Mouse (Mus musculus) liver, postnatal 0 days (tissue): Measurements from ENCODE around the gene Sec63.

Experiments
- CTCF ChIP-seq: sonication (generic); IDR thresholded peaks from 2 replicates; pipeline ENCODE4 v1.5.1; 2016; ENCODE audit warnings: antibody characterized with exemption, low read depth
- EP300 ChIP-seq: IDR thresholded peaks from 2 replicates; pipeline ENCODE4 v1.6.1; 2016; ENCODE audit warnings: antibody characterized with exemption, low read depth, mild to moderate bottlenecking

GRCm38 (mm10) chr10:42873077-42873595 is 111.8 kb downstream of the Sec63 start:
- no peak for TF ChIP-seq CTCF
- TF ChIP-seq EP300, result no peak
